Comparison of ENCODE assay signal across 9 mouse cellular contexts in the genomic region with DNA sequence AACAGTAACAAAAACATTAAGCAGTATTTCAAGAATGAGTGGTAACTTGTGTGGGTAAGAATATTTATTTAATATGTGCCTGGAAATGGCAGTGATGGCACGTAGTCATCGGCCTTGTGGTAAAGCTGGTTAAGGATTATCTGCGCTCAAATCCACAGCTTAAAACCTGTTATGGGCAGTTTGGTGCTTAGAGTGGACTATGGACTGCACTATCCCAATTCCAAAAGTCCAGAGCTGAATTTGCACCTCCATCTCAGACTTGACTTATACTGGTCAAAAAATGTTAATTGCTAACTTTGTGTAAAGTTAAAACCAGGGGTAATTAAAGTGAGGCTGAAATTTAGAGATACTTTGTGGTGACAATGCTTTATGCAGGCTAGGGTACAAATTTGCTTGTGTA. TPM values are rescaled to one million over a fixed set of nuclear protein-coding genes. Genes with fewer than 3 reads are reported as not detected.
DNase-seq lines count a peak whose midpoint lies in the region; ATAC-seq lines count a peak whose summit lies in the region.
"Had no signal": no experiment of that assay in that cellular context is flagged by ENCODE, and none has a peak within 500 bp of the region (broad histone marks: within the 10 kb centered on the region; RNA-seq: fewer than 3 reads in every experiment).

No protein-coding gene starts in this region.

- no peaks in the 10 kb centered on the region for H3K27me3 ChIP-seq in embryonic facial prominence, embryonic 10.5 days (replicated peaks; ENCODE audit: low read depth, poor library complexity, severe bottlenecking)
- no peaks in the 10 kb centered on the region for H3K27me3 ChIP-seq in intestine, embryonic 15.5 days (replicated peaks)
- H3K27me3 ChIP-seq in liver, embryonic 13.5 days, result no peaks in the 10 kb centered on the region

- H3K9ac ChIP-seq in intestine, embryonic 15.5 days, result no peak overlapping the region
- H3K9ac ChIP-seq in liver, embryonic 13.5 days, result peak overlapping the region; percentile 99

- H3K9me3 ChIP-seq in embryonic facial prominence, embryonic 10.5 days, result no peaks in the 10 kb centered on the region
- H3K9me3 ChIP-seq in intestine, embryonic 15.5 days, result no peaks in the 10 kb centered on the region
- H3K9me3 ChIP-seq in liver, embryonic 13.5 days (replicated peaks), result no peaks in the 10 kb centered on the region

- peak overlapping the region; percentile 63 for H3K4me2 ChIP-seq in intestine, embryonic 15.5 days (replicated peaks)
- H3K4me2 ChIP-seq in liver, embryonic 13.5 days, result peak overlapping the region; percentile 86

- H3K36me3 ChIP-seq in embryonic facial prominence, embryonic 10.5 days (replicated peaks), result peaks cover 24% of the 10 kb centered on the region
- H3K36me3 ChIP-seq in intestine, embryonic 15.5 days, result no peaks in the 10 kb centered on the region
- peaks cover 27% of the 10 kb centered on the region for H3K36me3 ChIP-seq in liver, embryonic 13.5 days

- H3K27ac ChIP-seq in embryonic facial prominence, embryonic 10.5 days (replicated peaks), result no peak overlapping the region
- no peak overlapping the region for H3K27ac ChIP-seq in intestine, embryonic 15.5 days
- peak overlapping the region; percentile 89 for H3K27ac ChIP-seq in liver, embryonic 13.5 days
- H3K27ac ChIP-seq: gastrocnemius, adult 2 months had no signal

- DNase-seq in kidney, adult 18-20 months, result peak; percentile 45
- DNase-seq in kidney, postnatal 4 days, result no peak
- DNase-seq in embryonic facial prominence, embryonic 10.5 days (ENCODE audit: low spot score), result no peak
- no peak for DNase-seq in liver, embryonic 13.5 days
- DNase-seq in embryo, embryonic 11 days, result no peak
- DNase-seq in thymus, postnatal 0 days (ENCODE audit: low spot score), result no peak
- DNase-seq: gastrocnemius, adult 2 months had no signal

- peaks cover 47% of the 10 kb centered on the region for H3K4me1 ChIP-seq in embryonic facial prominence, embryonic 10.5 days
- H3K4me1 ChIP-seq in intestine, embryonic 15.5 days (replicated peaks), result peaks cover 13% of the 10 kb centered on the region; the same call in 1 of the 2 replicates
- peaks cover 60% of the 10 kb centered on the region for H3K4me1 ChIP-seq in liver, embryonic 13.5 days (replicated peaks)

- no peak for ATAC-seq in intestine, embryonic 15.5 days
- ATAC-seq in liver, embryonic 13.5 days (ENCODE audit: low read depth), result no peak
- no peak for ATAC-seq in CD4-positive, CD25-positive, alpha-beta regulatory T cell, adult 4 months

- H3K4me3 ChIP-seq in embryonic facial prominence, embryonic 10.5 days, result peak overlapping the region; percentile 98
- peak overlapping the region; percentile 31; the same call in 1 of the 2 replicates for H3K4me3 ChIP-seq in intestine, embryonic 15.5 days (replicated peaks)
- peak overlapping the region; percentile 96 for H3K4me3 ChIP-seq in liver, embryonic 13.5 days (replicated peaks)
- H3K4me3 ChIP-seq: gastrocnemius, adult 2 months had no signal

- WGBS in embryonic facial prominence, embryonic 10.5 days, result 89% methylated on average over 3 of the region's 3 CpGs
- 77% methylated on average over 3 of the region's 3 CpGs for WGBS in intestine, embryonic 15.5 days
- WGBS in liver, embryonic 13.5 days (ENCODE audit: insufficient replicate concordance), result 22% methylated on average over 3 of the region's 3 CpGs

RNA-seq across cellular contexts. Expression of a gene that starts 2.7 kb away (rescaled TPM):
- 384 and 402 TPM in 2 replicates for polyA plus RNA-seq in embryonic facial prominence, embryonic 10.5 days (2016; fragmentation: Nextera tagmentation; extraction: Ambion mirVana)
- polyA plus RNA-seq in intestine, embryonic 15.5 days (2015; fragmentation: Nextera tagmentation; extraction: Ambion mirVana), result 304 and 333 TPM in 2 replicates
- 433 and 444 TPM in 2 replicates for polyA plus RNA-seq in liver, embryonic 13.5 days (2015; fragmentation: Nextera tagmentation; extraction: Ambion mirVana)
- 10 to 100 TPM; 31.7 to 37.2 TPM for polyA plus RNA-seq in CD4-positive, CD25-positive, alpha-beta regulatory T cell, adult 4 months (2017; shearing (Covaris generic))
- 376 and 390 TPM in 2 replicates for polyA plus RNA-seq in thymus, postnatal 0 days (2015; fragmentation: Nextera tagmentation; extraction: Ambion mirVana)

RNA-seq across cellular contexts. Expression of a gene that starts 3.7 kb away (rescaled TPM):
- polyA plus RNA-seq in embryonic facial prominence, embryonic 10.5 days (2016; fragmentation: Nextera tagmentation; extraction: Ambion mirVana), result 25.2 and 25.9 TPM in 2 replicates
- polyA plus RNA-seq in intestine, embryonic 15.5 days (2015; fragmentation: Nextera tagmentation; extraction: Ambion mirVana), result 28.0 and 30.2 TPM in 2 replicates
- polyA plus RNA-seq in liver, embryonic 13.5 days (2015; fragmentation: Nextera tagmentation; extraction: Ambion mirVana), result 21.0 and 22.2 TPM in 2 replicates
- 10 to 100 TPM; 39.3 to 46.0 TPM for polyA plus RNA-seq in CD4-positive, CD25-positive, alpha-beta regulatory T cell, adult 4 months (2017; shearing (Covaris generic))
- 57.4 and 62.7 TPM in 2 replicates for polyA plus RNA-seq in thymus, postnatal 0 days (2015; fragmentation: Nextera tagmentation; extraction: Ambion mirVana)

Comparison
In these comparisons a context has a peak if more than half of its experiments do, and no peak if none do; other contexts are left out.
1. H3K4me3 ChIP-seq: peak in every context shown above with its lines; median percentile 98 in embryonic facial prominence, embryonic 10.5 days; 96 in liver, embryonic 13.5 days; 31 in intestine, embryonic 15.5 days.